Mouse (Mus musculus): Measurements from ENCODE around the gene Hltf. TPM values are rescaled to one million over a fixed set of nuclear protein-coding genes. Genes with fewer than 3 reads are reported as not detected.
"Not testable (repeated sequence)": the region's sequence is repeated elsewhere in the genome, so short reads cannot be mapped to it uniquely, and the experiment has no call there.

Hltf gene
- polyA plus RNA-seq, 1 experiment = 70.4 TPM

- Histone ChIP-seq H3K36me3 (ENCODE audit: control insufficient read depth, insufficient read depth, low read length, poor library complexity, severe bottlenecking) (no peaks in the 10 kb centered on the region), H3K27me3 (ENCODE audit: control insufficient read depth, insufficient read depth, low read length, poor library complexity, severe bottlenecking) (no peaks in the 10 kb centered on the region), H3K4me1 (ENCODE audit: control insufficient read depth, insufficient read depth, low read length) (no peaks in the 10 kb centered on the region), H3K9ac (ENCODE audit: low read depth, poor library complexity, severe bottlenecking) (peak overlapping the region; percentile 21), H3K27ac (ENCODE audit: insufficient read depth, low read length) (no peak overlapping the region), H3K4me3 (ENCODE audit: low read depth, low read length) (peak overlapping the region; percentile 80), H3K9me3 (replicated peaks; ENCODE audit: control insufficient read depth, insufficient read depth, low read length, poor library complexity, severe bottlenecking) (no peaks in the 10 kb centered on the region)
- TF ChIP-seq CTCF (IDR thresholded peaks at IDR 0.05; ENCODE audit: low read depth, low read length) (no peak), EP300 (IDR thresholded peaks at IDR 0.05; ENCODE audit: insufficient read depth, low read depth, low read length) (no peak)
Observed at GRCm38 (mm10) chr3:20033761-20034718, 23.6 kb upstream of the Hltf start.

GRCm38 (mm10) chr3:20034719-20035404 is 22.7 kb upstream of the Hltf start, which contains the start of gene Hps3:
TSS of gene Hps3 (minus strand) at chr3:20035315.
- H3K4me1 ChIP-seq (ENCODE audit: control insufficient read depth, insufficient read depth, low read length) = no peaks in the 10 kb centered on the region
- no peaks in the 10 kb centered on the region for H3K36me3 ChIP-seq (ENCODE audit: control insufficient read depth, insufficient read depth, low read length, poor library complexity, severe bottlenecking)
- H3K27me3 ChIP-seq (ENCODE audit: control insufficient read depth, insufficient read depth, low read length, poor library complexity, severe bottlenecking) = no peaks in the 10 kb centered on the region
- H3K4me3 ChIP-seq (ENCODE audit: low read depth, low read length) = peak within 1 kb of the TSS; percentile 80
- no peak within 1 kb of the TSS for H3K27ac ChIP-seq (ENCODE audit: insufficient read depth, low read length)
- peak within 1 kb of the TSS; percentile 21 for H3K9ac ChIP-seq (ENCODE audit: low read depth, poor library complexity, severe bottlenecking)
- H3K9me3 ChIP-seq (replicated peaks; ENCODE audit: control insufficient read depth, insufficient read depth, low read length, poor library complexity, severe bottlenecking) = 0 out of 2 replicates have a peak, but pooled peaks cover 4% of the 10 kb centered on the region
- no peak; the same call in 1 of the 2 replicates for TF ChIP-seq EP300 (IDR thresholded peaks at IDR 0.05; ENCODE audit: insufficient read depth, low read depth, low read length)
- no peak for TF ChIP-seq CTCF (IDR thresholded peaks at IDR 0.05; ENCODE audit: low read depth, low read length)
- TF ChIP-seq POLR2A (IDR thresholded peaks at IDR 0.05; ENCODE audit: insufficient read depth, low read length) = no peak

GRCm38 (mm10) chr3:20036069-20036468 is 21.5 kb upstream of the Hltf start:
- H3K4me1 ChIP-seq (ENCODE audit: control insufficient read depth, insufficient read depth, low read length) = no peaks in the 10 kb centered on the region
- H3K9ac ChIP-seq (ENCODE audit: low read depth, poor library complexity, severe bottlenecking) = no peak overlapping the region
- TF ChIP-seq CTCF (IDR thresholded peaks at IDR 0.05; ENCODE audit: low read depth, low read length) (no peak), EP300 (IDR thresholded peaks at IDR 0.05; ENCODE audit: insufficient read depth, low read depth, low read length) (no peak), POLR2A (IDR thresholded peaks at IDR 0.05; ENCODE audit: insufficient read depth, low read length) (no peak)

GRCm38 (mm10) chr3:20041461-20041860 is 16.1 kb upstream of the Hltf start:
- H3K4me3 ChIP-seq (ENCODE audit: low read depth, low read length); H3K36me3 ChIP-seq (ENCODE audit: control insufficient read depth, insufficient read depth, low read length, poor library complexity, severe bottlenecking); H3K27me3 ChIP-seq (ENCODE audit: control insufficient read depth, insufficient read depth, low read length, poor library complexity, severe bottlenecking); H3K4me1 ChIP-seq (ENCODE audit: control insufficient read depth, insufficient read depth, low read length); H3K27ac ChIP-seq (ENCODE audit: insufficient read depth, low read length); H3K9ac ChIP-seq (ENCODE audit: low read depth, poor library complexity, severe bottlenecking): not testable (repeated sequence)
- H3K9me3 ChIP-seq (replicated peaks; ENCODE audit: control insufficient read depth, insufficient read depth, low read length, poor library complexity, severe bottlenecking) = peaks cover 26% of the 10 kb centered on the region

More at GRCm38 (mm10) chr3:20036069-20036468, 21.5 kb upstream of the Hltf start:
- peaks cover 7% of the 10 kb centered on the region for H3K9me3 ChIP-seq (replicated peaks; ENCODE audit: control insufficient read depth, insufficient read depth, low read length, poor library complexity, severe bottlenecking)
- H3K4me3 ChIP-seq (ENCODE audit: low read depth, low read length) = no peak overlapping the region
- H3K27me3 ChIP-seq (ENCODE audit: control insufficient read depth, insufficient read depth, low read length, poor library complexity, severe bottlenecking) = no peaks in the 10 kb centered on the region
- H3K27ac ChIP-seq (ENCODE audit: insufficient read depth, low read length) = no peak overlapping the region
- H3K36me3 ChIP-seq (ENCODE audit: control insufficient read depth, insufficient read depth, low read length, poor library complexity, severe bottlenecking) = no peaks in the 10 kb centered on the region

- H3K9ac ChIP-seq (ENCODE audit: low read depth, poor library complexity, severe bottlenecking); H3K36me3 ChIP-seq (ENCODE audit: control insufficient read depth, insufficient read depth, low read length, poor library complexity, severe bottlenecking); H3K27ac ChIP-seq (ENCODE audit: insufficient read depth, low read length); H3K4me3 ChIP-seq (ENCODE audit: low read depth, low read length); H3K4me1 ChIP-seq (ENCODE audit: control insufficient read depth, insufficient read depth, low read length); H3K27me3 ChIP-seq (ENCODE audit: control insufficient read depth, insufficient read depth, low read length, poor library complexity, severe bottlenecking): not testable (repeated sequence)
- H3K9me3 ChIP-seq (replicated peaks; ENCODE audit: control insufficient read depth, insufficient read depth, low read length, poor library complexity, severe bottlenecking) = peaks cover 37% of the 10 kb centered on the region
Observed at GRCm38 (mm10) chr3:20044736-20045135, 12.9 kb upstream of the Hltf start.

- H3K27ac ChIP-seq (ENCODE audit: insufficient read depth, low read length) = peak overlapping the region; percentile 83
- TF ChIP-seq POLR2A (IDR thresholded peaks at IDR 0.05; ENCODE audit: insufficient read depth, low read length) (no peak), EP300 (IDR thresholded peaks at IDR 0.05; ENCODE audit: insufficient read depth, low read depth, low read length) (no peak), CTCF (IDR thresholded peaks at IDR 0.05; ENCODE audit: low read depth, low read length) (no peak)
- no peaks in the 10 kb centered on the region for H3K9me3 ChIP-seq (replicated peaks; ENCODE audit: control insufficient read depth, insufficient read depth, low read length, poor library complexity, severe bottlenecking)
- H3K9ac ChIP-seq (ENCODE audit: low read depth, poor library complexity, severe bottlenecking) = peak overlapping the region; percentile 61
- peak overlapping the region; percentile 68 for H3K4me3 ChIP-seq (ENCODE audit: low read depth, low read length)
- H3K4me1 ChIP-seq (ENCODE audit: control insufficient read depth, insufficient read depth, low read length) = no peaks in the 10 kb centered on the region
- H3K27me3 ChIP-seq (ENCODE audit: control insufficient read depth, insufficient read depth, low read length, poor library complexity, severe bottlenecking) = no peaks in the 10 kb centered on the region
- H3K36me3 ChIP-seq (ENCODE audit: control insufficient read depth, insufficient read depth, low read length, poor library complexity, severe bottlenecking) = peaks cover 7% of the 10 kb centered on the region
Observed at GRCm38 (mm10) chr3:20058197-20058541, 558 bp downstream of the Hltf start.

All from ES-Bruce4 (cell line).